8 mouse cellular contexts compared by ENCODE assay signal in genomic region chr3:65958102-65958839, GRCm38 (mm10). TPM values are rescaled to one million over a fixed set of nuclear protein-coding genes. Genes with fewer than 3 reads are reported as not detected.
DNase-seq lines count a peak whose midpoint lies in the region; ATAC-seq and TF ChIP-seq lines count a peak whose summit lies in the region.

Gene Ccnl1 (minus strand): TSS chr3:65958249.

- H3K27me3 ChIP-seq in hindbrain, embryonic 10.5 days (ENCODE audit: insufficient read depth, poor library complexity, severe bottlenecking), result no peaks in the 10 kb centered on the region
- H3K27me3 ChIP-seq in lung, embryonic 16.5 days (ENCODE audit: control insufficient read depth, insufficient read depth, low read depth, low read length), result no peaks in the 10 kb centered on the region
- no peaks in the 10 kb centered on the region for H3K27me3 ChIP-seq in thymus, adult 2 months (ENCODE audit: control insufficient read depth, insufficient read depth, low read length)

- peaks cover 36% of the 10 kb centered on the region for H3K36me3 ChIP-seq in hindbrain, embryonic 10.5 days
- peaks cover 15% of the 10 kb centered on the region for H3K36me3 ChIP-seq in lung, embryonic 16.5 days (ENCODE audit: control insufficient read depth, insufficient read depth, low read length)
- H3K36me3 ChIP-seq in thymus, adult 2 months (ENCODE audit: control insufficient read depth, insufficient read depth, low read length), result peaks cover 27% of the 10 kb centered on the region

- ATAC-seq in lung, embryonic 16.5 days (ENCODE audit: low read depth), result peak; percentile 97

- H3K4me2 ChIP-seq in lung, embryonic 16.5 days (ENCODE audit: low read depth, low read length), result peak within 1 kb of the TSS; percentile 86

- peak; percentile 97 for TF ChIP-seq POLR2A in thymus, adult 2 months (IDR thresholded peaks at IDR 0.05; ENCODE audit: control insufficient read depth, extremely low read depth, insufficient read depth, low read length, poor library complexity)

- TF ChIP-seq CTCF in thymus, adult 2 months (IDR thresholded peaks at IDR 0.05; ENCODE audit: borderline replicate concordance, control insufficient read depth, extremely low read depth, insufficient read depth, low read length, poor library complexity), result peak; percentile 37; the same call in 1 of the 2 replicates

- peak within 1 kb of the TSS; percentile 100 for H3K9ac ChIP-seq in lung, embryonic 16.5 days (ENCODE audit: low read length)

- peak within 1 kb of the TSS; percentile 98 for H3K4me3 ChIP-seq in hindbrain, embryonic 10.5 days
- H3K4me3 ChIP-seq in lung, embryonic 16.5 days (ENCODE audit: low read length), result peak within 1 kb of the TSS; percentile 100
- peak within 1 kb of the TSS; percentile 82 for H3K4me3 ChIP-seq in thymus, adult 2 months (ENCODE audit: control insufficient read depth, insufficient read depth, low read length)

- WGBS in hindbrain, embryonic 10.5 days, result under 1% methylated on average over 70 of the region's 70 CpGs
- whole genome bisulfite sequencing in lung, embryonic 16.5 days, result under 1% methylated on average over 64 of the region's 70 CpGs
- under 1% methylated on average over 69 of the region's 70 CpGs for WGBS in thymus, adult 2 months

- DNase-seq in NIH3T3 (ENCODE audit: low read depth), result peak; percentile 98
- peak; percentile 96 for DNase-seq in cerebellum, adult 9-11 months
- DNase-seq in frontal cortex, adult 2 months (ENCODE audit: extremely low spot score in 1 of 2, low spot score in 1 of 2), result peak; percentile 81 to 96
- DNase-seq in hindbrain, embryonic 10.5 days (ENCODE audit: low spot score), result peak; percentile 95
- DNase-seq in layer of hippocampus, adult 9-11 months, result peak; percentile 95
- peak; percentile 92 for DNase-seq in ovary, adult 18-20 months (ENCODE audit: low spot score)
- peak; percentile 96 for DNase-seq in thymus, adult 2 months

- no peaks in the 10 kb centered on the region for H3K9me3 ChIP-seq in hindbrain, embryonic 10.5 days
- no peaks in the 10 kb centered on the region for H3K9me3 ChIP-seq in lung, embryonic 16.5 days (ENCODE audit: control insufficient read depth, low read length)

- H3K4me1 ChIP-seq in hindbrain, embryonic 10.5 days (replicated peaks), result peaks cover 45% of the 10 kb centered on the region
- peaks cover 23% of the 10 kb centered on the region for H3K4me1 ChIP-seq in lung, embryonic 16.5 days (replicated peaks; ENCODE audit: control insufficient read depth, insufficient read depth, low read length)
- H3K4me1 ChIP-seq in thymus, adult 2 months (replicated peaks; ENCODE audit: control insufficient read depth, insufficient read depth, low read length), result peaks cover 7% of the 10 kb centered on the region

- H3K27ac ChIP-seq in hindbrain, embryonic 10.5 days, result peak within 1 kb of the TSS; percentile 100
- peak within 1 kb of the TSS; percentile 100 for H3K27ac ChIP-seq in lung, embryonic 16.5 days (ENCODE audit: low read length)
- peak within 1 kb of the TSS; percentile 84 for H3K27ac ChIP-seq in thymus, adult 2 months (ENCODE audit: control insufficient read depth, insufficient read depth, low read length)

RNA-seq across cellular contexts. Expression of gene Ccnl1, which starts in this region (rescaled TPM):
- polyA plus RNA-seq in frontal cortex, adult 2 months (2012; rRNA removed), result 75.7 and 79.8 TPM in 2 replicates
- 84.6 and 104 TPM in 2 replicates for polyA plus RNA-seq in hindbrain, embryonic 10.5 days (2016; fragmentation: Nextera tagmentation; extraction: Ambion mirVana)
- 105 and 114 TPM in 2 replicates for polyA plus RNA-seq in lung, embryonic 16.5 days (2015; fragmentation: Nextera tagmentation; extraction: Ambion mirVana)
- 171 and 266 TPM in 2 replicates for polyA plus RNA-seq in thymus, adult 2 months (2012; rRNA removed)

Comparison
In these comparisons a context has a peak if more than half of its experiments do, and no peak if none do; other contexts are left out.
1. Peak in every context shown above with its lines: DNase-seq, ATAC-seq, H3K4me3 ChIP-seq and H3K27ac ChIP-seq.